Mouse (Mus musculus) cerebellum, adult 11-12 months (tissue): ENCODE data around the gene Nhp2.

Experiments used
- DNase-seq: peaks from one replicate; pipeline ENCODE4 v3.0.0; 2022

The Nhp2 gene

GRCm38 (mm10) chr11:51636323-51636684, 16.8 kb downstream of the Nhp2 start:
- DNase-seq = peak; percentile 61

- DNase-seq = no peak
Measured at GRCm38 (mm10) chr11:51637971-51638414, 18.5 kb downstream of the Nhp2 start.

GRCm38 (mm10) chr11:51638497-51638896, 19.0 kb downstream of the Nhp2 start:
- no peak for DNase-seq

GRCm38 (mm10) chr11:51640748-51641147, 21.2 kb downstream of the Nhp2 start:
- DNase-seq = no peak

- no peak for DNase-seq
Measured at GRCm38 (mm10) chr11:51643202-51643601, 23.7 kb downstream of the Nhp2 start.

GRCm38 (mm10) chr11:51643761-51644160, 24.2 kb downstream of the Nhp2 start:
- DNase-seq = peak; percentile 64

- no peak for DNase-seq
Measured at GRCm38 (mm10) chr11:51644217-51644616, 24.7 kb downstream of the Nhp2 start.

- DNase-seq = no peak
Measured at GRCm38 (mm10) chr11:51645293-51645692, 25.8 kb downstream of the Nhp2 start.

- DNase-seq = no peak
Measured at GRCm38 (mm10) chr11:51646245-51646644, 26.7 kb downstream of the Nhp2 start.

GRCm38 (mm10) chr11:51646751-51647667, 27.5 kb downstream of the Nhp2 start:
- DNase-seq = no peak

GRCm38 (mm10) chr11:51648566-51648965, 29.0 kb downstream of the Nhp2 start:
- DNase-seq = no peak

- no peak for DNase-seq
Measured at GRCm38 (mm10) chr11:51649111-51649888, 29.8 kb downstream of the Nhp2 start.

GRCm38 (mm10) chr11:51649889-51650199, 30.3 kb downstream of the Nhp2 start:
- no peak for DNase-seq

GRCm38 (mm10) chr11:51650261-51650660, 30.7 kb downstream of the Nhp2 start:
- no peak for DNase-seq

GRCm38 (mm10) chr11:51650691-51651515, 31.4 kb downstream of the Nhp2 start, which contains the start of the genes N4bp3 and D930048N14Rik:
TSS of gene N4bp3 (minus strand) at chr11:51650842.
TSS of gene D930048N14Rik (plus strand) at chr11:51650954.
- no peak for DNase-seq

- no peak for DNase-seq
Measured at GRCm38 (mm10) chr11:51652889-51653418, 33.4 kb downstream of the Nhp2 start.

GRCm38 (mm10) chr11:51653736-51654135, 34.2 kb downstream of the Nhp2 start:
- DNase-seq = no peak

GRCm38 (mm10) chr11:51654891-51655290, 35.4 kb downstream of the Nhp2 start:
- no peak for DNase-seq

GRCm38 (mm10) chr11:51656798-51657521, 37.4 kb downstream of the Nhp2 start:
- DNase-seq = no peak

- DNase-seq = no peak
Measured at GRCm38 (mm10) chr11:51658291-51658690, 38.8 kb downstream of the Nhp2 start.

GRCm38 (mm10) chr11:51658705-51659104, 39.2 kb downstream of the Nhp2 start:
- no peak for DNase-seq

- DNase-seq = no peak
Measured at GRCm38 (mm10) chr11:51661867-51662365, 42.4 kb downstream of the Nhp2 start.
